Comparison of ENCODE assay signal across 22 mouse cellular contexts in the genomic region with DNA sequence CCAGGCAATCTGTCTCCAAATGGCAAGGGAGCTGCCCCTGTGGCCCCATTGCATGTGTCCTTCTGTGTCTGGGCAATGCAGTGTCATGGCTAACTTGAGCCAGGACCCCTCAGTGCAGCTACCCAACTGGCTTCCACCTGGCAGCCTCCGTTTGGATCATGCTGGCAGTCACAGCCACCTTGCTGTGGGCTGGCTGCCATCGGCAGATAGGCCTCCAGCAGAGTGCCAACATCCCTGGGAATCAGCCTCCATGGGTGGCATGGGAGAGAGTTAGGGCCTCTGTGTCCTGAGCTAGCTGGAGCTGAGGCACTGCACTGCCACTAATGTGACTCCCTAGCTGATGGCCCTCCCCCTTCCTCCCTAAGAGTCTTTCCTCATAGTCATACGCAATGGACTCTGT.
"Had no signal": no experiment of that assay in that cellular context is flagged by ENCODE, and none has a peak within 500 bp of the region (broad histone marks: within the 10 kb centered on the region; RNA-seq: fewer than 3 reads in every experiment).

No protein-coding gene starts in this region.

- ATAC-seq: liver, embryonic 12.5 days; midbrain, embryonic 15.5 days had no signal

- H3K36me3 ChIP-seq: limb, embryonic 10.5 days; limb, embryonic 13.5 days; liver, embryonic 12.5 days; liver, embryonic 15.5 days; lung, embryonic 15.5 days; midbrain, embryonic 12.5 days; midbrain, embryonic 15.5 days; neural tube, embryonic 12.5 days; neural tube, embryonic 15.5 days had no signal

- H3K4me3 ChIP-seq: layer of hippocampus, adult 2 months; limb, embryonic 10.5 days; limb, embryonic 13.5 days; liver, embryonic 12.5 days; liver, embryonic 15.5 days; lung, embryonic 15.5 days; midbrain, embryonic 12.5 days; midbrain, embryonic 15.5 days; neural tube, embryonic 12.5 days; neural tube, embryonic 15.5 days had no signal

- H3K27me3 ChIP-seq: liver, embryonic 12.5 days; liver, embryonic 15.5 days; lung, embryonic 15.5 days; midbrain, embryonic 12.5 days; midbrain, embryonic 15.5 days; neural tube, embryonic 12.5 days; neural tube, embryonic 15.5 days had no signal

- H3K9ac ChIP-seq: limb, embryonic 13.5 days; liver, embryonic 12.5 days; liver, embryonic 15.5 days; lung, embryonic 15.5 days; midbrain, embryonic 12.5 days; midbrain, embryonic 15.5 days; neural tube, embryonic 12.5 days; neural tube, embryonic 15.5 days had no signal

- H3K4me1 ChIP-seq: limb, embryonic 10.5 days; limb, embryonic 13.5 days; liver, embryonic 12.5 days; liver, embryonic 15.5 days; lung, embryonic 15.5 days; midbrain, embryonic 12.5 days; neural tube, embryonic 12.5 days had no signal

- H3K9me3 ChIP-seq: limb, embryonic 10.5 days; lung, embryonic 15.5 days; midbrain, embryonic 12.5 days; midbrain, embryonic 15.5 days; neural tube, embryonic 12.5 days; neural tube, embryonic 15.5 days had no signal

- DNase-seq: layer of hippocampus, adult 9-11 months; liver; lung, adult 18-20 months; lung, postnatal 10 days; lung, postnatal 36 days; right cerebral cortex, adult 18-20 months; right cerebral cortex, postnatal 14 days; right cerebral cortex, postnatal 4 days; spleen, adult 18-20 months; thymus, adult 18-20 months; thymus, postnatal 14 days had no signal

- H3K4me2 ChIP-seq: limb, embryonic 13.5 days; liver, embryonic 12.5 days; liver, embryonic 15.5 days; lung, embryonic 15.5 days; midbrain, embryonic 12.5 days; midbrain, embryonic 15.5 days; neural tube, embryonic 12.5 days; neural tube, embryonic 15.5 days had no signal

- H3K27ac ChIP-seq: kidney, postnatal 0 days; layer of hippocampus, adult 2 months; limb, embryonic 10.5 days; limb, embryonic 13.5 days; liver, embryonic 12.5 days; liver, embryonic 15.5 days; lung, embryonic 15.5 days; midbrain, embryonic 12.5 days; midbrain, embryonic 15.5 days; neural tube, embryonic 12.5 days; neural tube, embryonic 15.5 days had no signal
